Mouse (Mus musculus) spleen, adult 2 months (tissue): Measurements from ENCODE around the gene Zfp664. TPM values are rescaled to one million over a fixed set of nuclear protein-coding genes. Genes with fewer than 3 reads are reported as not detected.

Experiments used
- DNase-seq, 2 experiments: peaks; one replicate each; pipeline versions ENCODE4 v3.0.0 to v3.0.0-alpha.2; 2012 to 2021; ENCODE audit warnings: low spot score in 2 of 2, low read depth in 1 of 2
- H3K27ac ChIP-seq: fragments of 200-500 bp; 2 replicates; pipeline ENCODE4 v1.5.1; 2012; ENCODE audit warnings: low read length, inconsistent platforms; ENCODE audit not compliant: insufficient read depth
- H3K27me3 ChIP-seq: fragments of 200-500 bp; 2 replicates; pipeline ENCODE4 v1.6.1; 2012; ENCODE audit warnings: mild to moderate bottlenecking, moderate library complexity, low read length, inconsistent platforms; ENCODE audit not compliant: control insufficient read depth, insufficient read depth
- H3K36me3 ChIP-seq: fragments of 200-500 bp; 2 replicates; pipeline ENCODE4 v1.6.1; 2012; ENCODE audit warnings: mild to moderate bottlenecking, low read length, inconsistent platforms; ENCODE audit not compliant: control insufficient read depth, insufficient read depth
- H3K4me1 ChIP-seq: fragments of 200-500 bp; 2 replicates; pipeline ENCODE4 v1.6.1; 2011; ENCODE audit warnings: inconsistent platforms; ENCODE audit not compliant: control insufficient read depth, insufficient read depth, insufficient read length
- H3K4me3 ChIP-seq: fragments of 200-500 bp; 2 replicates; pipeline ENCODE4 v1.5.1; 2011; ENCODE audit warnings: mild to moderate bottlenecking, inconsistent platforms; ENCODE audit not compliant: insufficient read depth, insufficient read length; ENCODE audit errors: extremely low read depth
- CTCF ChIP-seq: fragments of 200-500 bp; IDR thresholded peaks from 2 replicates; pipeline ENCODE4 v1.5.1; 2011; ENCODE audit warnings: mild to moderate bottlenecking, inconsistent platforms; ENCODE audit not compliant: insufficient read depth, insufficient read length, insufficient replicate concordance; ENCODE audit errors: extremely low read depth
- POLR2A ChIP-seq: fragments of 200-500 bp; IDR thresholded peaks from 2 replicates; pipeline ENCODE4 v1.6.1; 2011; ENCODE audit warnings: low read depth, low read length, inconsistent platforms
- WGBS: fragments of 180-500 bp; shearing (Covaris S2); methylation state at CpG from one replicate; pipeline ENCODE4 v1.1.7; 2018; 5-methylcytosine and 5-hydroxymethylcytosine counted together
- polyA plus RNA-seq: library from polyadenylated mRNA; depleted of rRNA; stranded (reverse); fragments of >200 nt; gene quantifications from 2 replicates; pipeline ENCODE4 v1.2.3, GENCODE M21; 2012; rRNA removed

Zfp664 gene
- 7.9 and 10.1 TPM in 2 replicates for polyA plus RNA-seq

DNA sequence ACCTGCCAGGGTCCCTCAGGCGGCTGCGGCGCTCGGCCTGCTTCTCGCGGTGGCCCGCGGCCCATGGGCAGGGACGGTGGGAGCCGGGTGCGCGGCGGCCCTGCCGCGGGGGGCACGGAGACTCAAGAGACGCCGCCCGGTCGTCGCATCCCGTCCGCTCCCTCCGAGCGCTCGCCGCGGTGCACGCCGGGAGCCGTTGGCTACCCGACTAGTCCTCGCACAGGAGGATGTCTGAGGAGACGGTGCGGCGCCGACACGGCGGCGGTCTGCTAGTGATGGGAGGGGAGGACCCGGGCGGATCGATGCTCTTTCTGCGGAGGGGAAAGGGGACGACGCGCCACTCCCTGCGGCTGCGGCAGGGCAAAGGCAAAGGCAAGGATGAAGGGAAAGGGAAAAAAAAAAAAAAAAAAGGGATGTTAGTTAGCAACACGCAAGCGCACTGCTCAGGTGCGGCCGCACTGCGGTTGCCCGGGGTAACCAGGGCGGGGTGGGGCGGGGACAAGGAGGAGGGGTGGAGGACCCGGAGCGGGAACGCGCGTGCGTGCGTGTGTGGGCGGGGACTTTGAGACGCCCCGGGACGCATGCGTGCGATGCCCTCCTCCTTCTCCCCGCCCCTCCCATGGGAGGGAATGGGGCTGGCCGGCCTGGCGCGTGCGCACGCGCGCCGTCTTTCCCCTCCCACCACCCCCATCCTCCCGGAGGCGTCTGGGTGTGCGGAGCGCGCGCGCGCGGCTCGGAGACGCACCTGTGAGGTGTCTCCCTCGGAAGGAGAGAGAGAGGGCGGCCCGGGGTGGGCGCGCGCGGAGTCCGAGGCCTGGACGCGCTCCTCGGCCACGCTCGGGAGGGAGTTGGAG, at the start of gene Zfp664, which contains the start of gene Ccdc92:
Gene Zfp664 (plus strand): TSS at position 679 of the 854 bp plus-strand sequence.
Gene Ccdc92 (minus strand): TSS at position 412 of the 854 bp plus-strand sequence.
- H3K4me1 ChIP-seq, result peaks cover 11% of the 10 kb centered on the region
- H3K36me3 ChIP-seq, result no peaks in the 10 kb centered on the region
- TF ChIP-seq CTCF, result no peak
- peak; percentile 68 for TF ChIP-seq POLR2A
- H3K4me3 ChIP-seq, result peak within 1 kb of the TSS; percentile 98
- peak; percentile 95 to 98 for DNase-seq
- peak within 1 kb of the TSS; percentile 50 for H3K27ac ChIP-seq
- under 1% methylated on average over 75 of the region's 103 CpGs for WGBS
- peaks cover 12% of the 10 kb centered on the region for H3K27me3 ChIP-seq

DNA sequence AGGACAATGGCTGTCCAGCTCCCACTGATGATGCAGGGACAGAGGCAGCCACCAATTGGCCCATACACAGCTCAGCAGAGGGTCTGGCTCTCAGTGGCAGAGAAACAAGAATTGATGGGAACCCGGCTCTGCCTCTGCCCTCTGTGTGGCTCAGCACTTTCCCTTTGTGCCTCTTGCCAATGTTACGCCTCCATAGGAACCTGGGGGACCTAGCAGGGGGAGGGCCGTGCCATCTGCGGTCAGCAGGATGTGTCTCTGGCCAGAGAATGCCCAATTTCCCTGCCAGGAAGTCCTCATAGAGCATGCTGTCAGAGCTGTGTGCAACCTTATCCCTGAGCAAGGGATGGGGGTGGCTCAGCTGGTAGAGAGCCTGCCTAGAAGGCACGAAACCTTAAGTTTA, 47.7 kb upstream of the Zfp664 start:
- Histone ChIP-seq H3K27me3 (no peaks in the 10 kb centered on the region), H3K4me3 (no peak overlapping the region), H3K36me3 (no peaks in the 10 kb centered on the region), H3K4me1 (no peaks in the 10 kb centered on the region), H3K27ac (no peak overlapping the region)
- WGBS, result 57% methylated on average over 5 of the region's 5 CpGs
- DNase-seq, result no peak
- TF ChIP-seq POLR2A (no peak), CTCF (no peak)

DNA sequence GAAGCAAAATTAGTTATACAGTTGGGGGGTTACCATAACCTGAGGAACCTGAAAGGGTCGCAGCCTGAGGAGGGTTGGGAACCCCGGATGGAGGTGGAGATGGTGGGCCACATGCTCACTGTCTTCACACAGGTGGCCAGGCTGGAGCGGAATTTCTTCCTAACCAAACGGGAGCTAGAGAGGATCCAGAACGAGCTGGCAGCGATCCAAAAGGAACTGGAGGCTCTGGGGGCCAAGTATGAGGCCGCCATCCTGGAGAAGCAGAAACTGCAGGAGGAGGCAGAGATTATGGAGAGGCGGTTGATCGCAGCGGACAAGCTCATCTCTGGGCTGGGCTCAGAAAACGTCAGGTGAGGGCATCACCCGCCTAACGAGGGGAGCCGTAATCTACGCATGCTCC, 45.4 kb upstream of the Zfp664 start:
- DNase-seq, result no peak
- no peaks in the 10 kb centered on the region for H3K36me3 ChIP-seq
- H3K4me3 ChIP-seq, result no peak overlapping the region
- H3K4me1 ChIP-seq, result no peaks in the 10 kb centered on the region
- no peaks in the 10 kb centered on the region for H3K27me3 ChIP-seq
- H3K27ac ChIP-seq, result no peak overlapping the region
- 86% methylated on average over 15 of the region's 15 CpGs for WGBS
- no peak for TF ChIP-seq POLR2A
- TF ChIP-seq CTCF, result no peak

DNA sequence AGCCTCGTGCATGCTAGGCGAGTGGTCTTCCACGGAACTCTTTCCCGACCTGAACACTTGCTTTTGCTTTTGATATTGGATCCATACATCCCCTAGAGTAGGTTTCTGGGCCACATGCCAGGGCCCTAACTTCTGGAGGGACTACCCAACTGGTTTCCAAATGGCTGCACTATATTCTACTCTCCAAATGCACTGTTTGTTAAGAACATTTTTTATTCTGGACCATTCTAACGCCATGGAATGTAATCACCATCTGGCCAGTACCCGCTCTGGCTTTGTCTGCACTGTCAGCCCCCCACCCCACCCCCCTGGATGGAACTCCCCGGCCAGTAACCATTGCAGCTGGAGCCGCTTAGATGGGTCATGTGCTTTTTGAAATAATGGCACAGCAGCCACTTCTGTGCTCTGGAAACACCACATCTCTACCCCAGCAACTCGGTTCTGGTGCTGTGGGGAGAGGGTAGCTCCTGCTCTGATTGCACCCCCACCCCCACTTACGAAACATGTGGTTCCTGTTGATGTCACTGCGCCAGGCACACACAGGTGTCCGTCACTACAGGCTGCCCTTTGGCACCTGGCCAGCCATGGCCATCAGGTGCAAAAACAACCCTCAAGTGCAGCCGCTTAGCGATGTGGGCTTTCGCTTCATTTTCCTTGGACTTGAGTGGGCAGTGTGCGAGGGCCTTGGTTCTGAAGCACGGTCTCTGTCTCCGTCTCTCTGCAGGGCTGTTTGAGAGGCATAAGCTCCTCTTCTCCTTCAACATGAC, 40.2 kb upstream of the Zfp664 start:
- DNase-seq, result no peak
- 81% methylated on average over 18 of the region's 18 CpGs for WGBS
- H3K27me3 ChIP-seq, result no peaks in the 10 kb centered on the region

DNA sequence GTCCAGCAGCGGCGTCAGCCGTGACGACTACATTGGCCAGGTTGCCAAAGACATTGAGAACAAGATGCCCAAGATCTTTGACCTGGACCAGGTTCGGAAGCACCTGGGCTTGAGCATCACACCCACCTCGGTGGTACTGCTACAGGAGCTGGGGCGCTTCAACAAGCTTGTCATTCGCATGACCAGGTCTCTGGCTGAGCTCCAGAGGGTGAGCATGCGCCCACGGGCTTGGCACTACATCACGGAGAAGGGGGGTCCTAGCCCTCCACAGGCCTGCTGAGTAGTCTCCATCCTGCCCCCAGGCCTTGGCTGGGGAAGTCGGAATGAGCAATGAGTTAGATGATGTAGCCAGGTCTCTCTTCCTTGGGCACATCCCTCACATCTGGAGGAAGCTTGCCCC, 32.2 kb upstream of the Zfp664 start:
- no peaks in the 10 kb centered on the region for H3K36me3 ChIP-seq
- H3K27ac ChIP-seq, result no peak overlapping the region
- WGBS, result 85% methylated on average over 12 of the region's 12 CpGs
- no peaks in the 10 kb centered on the region for H3K27me3 ChIP-seq
- no peak for TF ChIP-seq POLR2A
- no peak for TF ChIP-seq CTCF
- no peak overlapping the region for H3K4me3 ChIP-seq
- DNase-seq, result no peak
- no peaks in the 10 kb centered on the region for H3K4me1 ChIP-seq

More for the DNA sequence above, 40.2 kb upstream of the Zfp664 start:
- Histone ChIP-seq H3K4me1 (no peaks in the 10 kb centered on the region), H3K27ac (no peak overlapping the region), H3K4me3 (no peak overlapping the region), H3K36me3 (no peaks in the 10 kb centered on the region)
- TF ChIP-seq POLR2A, result no peak
- no peak for TF ChIP-seq CTCF

DNA sequence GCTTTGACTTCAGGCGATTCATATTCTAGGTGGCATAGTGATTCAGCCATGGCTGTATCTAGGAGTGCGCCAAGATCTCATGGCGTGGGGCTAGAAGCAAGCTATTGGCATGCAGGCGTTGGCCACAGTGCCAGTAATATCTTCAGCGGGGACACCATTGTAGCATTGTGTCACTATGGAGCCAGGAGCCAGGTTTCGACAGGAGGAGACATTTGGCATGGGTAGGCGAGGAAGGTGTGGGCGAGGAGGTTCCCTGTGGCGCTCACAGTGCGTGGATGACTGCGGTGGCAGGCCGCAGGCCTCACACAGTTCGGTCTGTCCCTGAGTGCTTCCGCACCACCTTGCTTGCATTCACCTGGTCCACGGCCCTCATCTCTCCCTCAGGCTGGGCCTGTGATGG, 27.3 kb upstream of the Zfp664 start:
- H3K4me3 ChIP-seq, result no peak overlapping the region
- H3K4me1 ChIP-seq, result no peaks in the 10 kb centered on the region
- no peaks in the 10 kb centered on the region for H3K36me3 ChIP-seq
- WGBS, result 96% methylated on average over 15 of the region's 15 CpGs
- H3K27me3 ChIP-seq, result no peaks in the 10 kb centered on the region
- TF ChIP-seq POLR2A (no peak), CTCF (no peak)
- H3K27ac ChIP-seq, result no peak overlapping the region
- no peak for DNase-seq
